Mouse (Mus musculus) erythroblast, embryonic 14.5 days (primary cell): ENCODE measurements around the gene Slc51b.

Experiments
- GATA1 ChIP-seq: IDR thresholded peaks from 2 replicates; pipeline ENCODE4 v1.6.1; 2012; ENCODE audit warnings: low read length, inconsistent platforms, mixed read lengths
- TAL1 ChIP-seq: IDR thresholded peaks from 3 replicates; pipeline ENCODE4 v1.6.1; 2012; ENCODE audit warnings: low read length, inconsistent platforms, mixed read lengths

DNA sequence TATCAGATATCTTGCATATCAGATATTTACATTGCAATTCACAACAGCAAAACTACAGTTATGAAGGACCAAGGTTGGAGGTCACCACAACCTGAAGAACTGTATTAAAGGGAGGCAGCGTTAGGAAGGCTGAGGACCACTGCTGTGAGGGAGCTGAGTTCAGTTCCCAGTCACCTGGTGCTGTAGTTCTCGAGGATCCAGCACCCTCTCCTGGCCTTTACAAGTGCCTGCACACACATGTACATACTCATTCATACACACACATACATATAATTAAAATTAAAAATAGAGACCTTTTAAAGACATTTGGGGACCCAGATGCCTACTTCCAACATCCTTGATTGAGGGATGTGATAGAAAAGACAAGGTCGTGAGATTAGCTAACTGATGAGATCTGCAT is 3.1 kb downstream of the Slc51b start:
- no peak for TF ChIP-seq GATA1
- TF ChIP-seq TAL1, result no peak
